Mouse (Mus musculus): ENCODE results near the gene Tmem176b. TPM values are rescaled to one million over a fixed set of nuclear protein-coding genes. Genes with fewer than 3 reads are reported as not detected.

Gene Tmem176b
- polyA plus RNA-seq, 1 experiment from 2014 or later = 496 TPM

DNA sequence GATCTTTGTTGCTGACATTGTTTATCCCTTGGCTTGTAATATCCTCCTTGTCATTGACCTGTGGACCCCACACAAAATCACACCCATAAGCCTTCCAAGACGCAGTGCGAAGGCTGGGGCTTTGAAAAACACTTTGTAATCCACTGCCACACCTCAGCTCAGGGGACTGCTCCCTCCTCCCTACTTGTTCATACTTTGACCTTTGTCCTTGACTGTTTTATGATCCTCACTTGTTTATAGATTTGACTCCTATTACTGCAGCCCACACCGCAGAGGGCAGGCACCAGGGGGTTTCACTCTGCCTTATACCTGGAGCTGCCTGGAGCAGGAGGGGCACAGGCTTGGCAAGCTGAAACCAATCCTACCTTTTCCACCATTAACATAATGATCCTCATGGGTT lies 23.4 kb upstream of the Tmem176b start:
- H3K4me1 ChIP-seq (ENCODE audit: insufficient read depth, low read length) = peaks cover 15% of the 10 kb centered on the region; the same call in 1 of the 2 replicates
- no peak overlapping the region for H3K4me3 ChIP-seq (ENCODE audit: low read length)
- no peak for ATAC-seq (ENCODE audit: low FRiP score, low TSS enrichment)
- H3K36me3 ChIP-seq (ENCODE audit: insufficient read depth, low read length) = no peaks in the 10 kb centered on the region
- no peaks in the 10 kb centered on the region for H3K9me3 ChIP-seq (ENCODE audit: low read length)
- H3K9ac ChIP-seq (replicated peaks; ENCODE audit: low read length) = no peak overlapping the region
- H3K27me3 ChIP-seq (ENCODE audit: insufficient read depth, low read length) = no peaks in the 10 kb centered on the region
- H3K4me2 ChIP-seq (replicated peaks; ENCODE audit: low read depth, low read length) = no peak overlapping the region
- H3K27ac ChIP-seq (ENCODE audit: low read length) = peak overlapping the region; percentile 94
- WGBS = 30% methylated on average over 3 of the region's 3 CpGs

DNA sequence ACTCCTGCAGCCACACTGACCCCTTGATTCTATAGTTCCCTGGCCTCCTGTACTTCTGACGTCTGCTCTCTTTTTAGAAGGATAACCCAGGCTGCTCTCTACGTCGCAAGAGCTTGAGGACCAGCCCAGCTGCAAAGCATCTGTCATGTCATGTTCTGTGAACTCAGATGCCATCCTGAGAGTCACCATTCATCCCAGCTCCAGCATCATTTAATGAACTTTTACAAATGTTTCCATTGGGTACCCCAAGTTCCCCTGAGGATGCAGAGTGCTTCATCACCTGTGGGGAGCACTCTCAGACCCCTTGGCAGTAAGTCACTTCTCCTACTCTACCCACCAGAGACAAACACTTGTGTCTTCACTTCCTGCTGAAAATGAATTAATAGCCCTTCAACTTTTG lies 22.9 kb upstream of the Tmem176b start:
- no peak for ATAC-seq (ENCODE audit: low FRiP score, low TSS enrichment)
- WGBS = 43% methylated on average over 3 of the region's 3 CpGs
- Histone ChIP-seq H3K9me3 (ENCODE audit: low read length) (no peaks in the 10 kb centered on the region), H3K36me3 (ENCODE audit: insufficient read depth, low read length) (no peaks in the 10 kb centered on the region), H3K27ac (ENCODE audit: low read length) (peak overlapping the region; percentile 94; the same call in 1 of the 2 replicates), H3K9ac (replicated peaks; ENCODE audit: low read length) (no peak overlapping the region), H3K4me1 (ENCODE audit: insufficient read depth, low read length) (peaks cover 15% of the 10 kb centered on the region; the same call in 1 of the 2 replicates), H3K4me2 (replicated peaks; ENCODE audit: low read depth, low read length) (no peak overlapping the region), H3K4me3 (ENCODE audit: low read length) (no peak overlapping the region), H3K27me3 (ENCODE audit: insufficient read depth, low read length) (no peaks in the 10 kb centered on the region)

DNA sequence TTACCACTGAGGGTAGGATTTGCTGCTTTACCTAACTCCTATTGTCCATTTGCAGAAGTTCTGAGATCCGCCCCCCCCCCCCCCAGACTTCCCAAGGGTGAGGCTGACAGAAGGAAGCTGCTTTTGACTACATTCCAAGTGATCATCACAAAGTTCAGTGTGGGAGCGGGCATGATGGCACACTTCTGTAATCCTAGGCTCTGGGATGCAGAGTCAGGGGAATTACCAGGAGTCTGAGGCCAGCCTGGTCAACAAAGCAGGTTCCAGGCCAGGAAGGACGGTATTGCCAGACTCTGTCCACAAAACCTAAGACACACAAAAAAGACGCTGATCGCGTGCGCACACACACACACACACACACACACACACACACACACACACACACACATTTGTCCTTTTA lies 22.2 kb upstream of the Tmem176b start:
- no peak overlapping the region for H3K4me3 ChIP-seq (ENCODE audit: low read length)
- WGBS = 91% methylated on average over 7 of the region's 7 CpGs
- no peak overlapping the region for H3K9ac ChIP-seq (replicated peaks; ENCODE audit: low read length)
- H3K36me3 ChIP-seq (ENCODE audit: insufficient read depth, low read length) = no peaks in the 10 kb centered on the region
- H3K27ac ChIP-seq (ENCODE audit: low read length) = no peak overlapping the region
- H3K4me2 ChIP-seq (replicated peaks; ENCODE audit: low read depth, low read length) = no peak overlapping the region
- ATAC-seq (ENCODE audit: low FRiP score, low TSS enrichment) = no peak
- no peaks in the 10 kb centered on the region for H3K27me3 ChIP-seq (ENCODE audit: insufficient read depth, low read length)
- no peaks in the 10 kb centered on the region for H3K9me3 ChIP-seq (ENCODE audit: low read length)
- H3K4me1 ChIP-seq (ENCODE audit: insufficient read depth, low read length) = peaks cover 15% of the 10 kb centered on the region; the same call in 1 of the 2 replicates

DNA sequence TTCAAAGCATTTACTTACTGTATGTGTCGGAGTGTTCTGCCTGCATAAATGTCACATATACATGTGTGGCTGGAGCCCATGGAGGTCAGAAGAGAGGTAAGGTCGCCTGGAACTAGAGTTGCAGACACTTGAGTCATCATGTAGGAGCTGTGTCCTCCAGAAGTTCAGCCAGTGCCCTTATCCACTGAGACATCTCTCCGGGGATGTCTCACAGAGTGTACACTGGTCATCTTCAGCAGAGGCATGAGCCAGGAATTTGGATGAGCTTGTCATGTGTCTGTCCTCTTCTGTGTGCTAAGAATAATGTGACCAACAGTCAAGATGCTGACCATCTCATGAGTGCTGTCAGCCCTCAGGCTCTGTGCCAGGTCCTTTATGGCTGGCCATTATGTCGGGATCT lies 21.5 kb upstream of the Tmem176b start:
- no peak overlapping the region for H3K4me3 ChIP-seq (ENCODE audit: low read length)
- WGBS = 79% methylated on average over 4 of the region's 4 CpGs
- no peak for ATAC-seq (ENCODE audit: low FRiP score, low TSS enrichment)

DNA sequence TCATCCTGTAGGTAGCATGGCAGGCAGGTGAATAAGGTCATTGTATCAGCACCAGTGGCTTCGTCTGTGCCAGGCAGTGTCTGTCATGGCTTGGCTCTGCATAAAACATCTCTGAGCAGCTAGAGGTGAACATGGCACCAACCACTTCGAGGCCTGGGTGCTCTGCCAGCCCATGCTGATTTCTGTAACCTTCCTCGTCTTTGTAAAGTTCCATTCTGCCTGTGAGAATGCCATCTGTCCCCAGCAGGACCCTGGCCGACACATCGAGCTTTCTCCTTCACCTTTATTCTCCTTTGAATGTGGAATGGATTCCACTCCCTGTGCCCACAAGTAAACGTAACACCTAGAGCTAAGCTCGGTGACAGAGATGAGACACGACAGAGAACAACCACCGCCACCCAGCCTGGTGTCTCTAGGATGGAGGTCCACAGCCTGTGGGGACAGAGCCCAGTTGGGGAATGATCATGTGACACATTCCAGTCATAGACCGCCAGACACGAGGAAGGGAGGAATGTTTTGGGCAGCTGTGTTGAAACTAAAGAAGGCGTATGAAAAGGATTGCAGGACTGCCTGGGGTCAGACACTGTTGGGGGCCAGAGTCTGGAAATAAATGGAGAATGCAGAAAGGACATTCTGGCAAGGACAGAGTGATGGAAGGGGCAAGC lies 20.5 kb upstream of the Tmem176b start:
- H3K4me3 ChIP-seq (ENCODE audit: low read length) = no peak overlapping the region

More for the DNA sequence above, 21.5 kb upstream of the Tmem176b start:
- Histone ChIP-seq H3K4me1 (ENCODE audit: insufficient read depth, low read length) (peaks cover 19% of the 10 kb centered on the region; the same call in 1 of the 2 replicates), H3K9ac (replicated peaks; ENCODE audit: low read length) (no peak overlapping the region), H3K27ac (ENCODE audit: low read length) (no peak overlapping the region), H3K4me2 (replicated peaks; ENCODE audit: low read depth, low read length) (no peak overlapping the region), H3K9me3 (ENCODE audit: low read length) (no peaks in the 10 kb centered on the region), H3K36me3 (ENCODE audit: insufficient read depth, low read length) (no peaks in the 10 kb centered on the region), H3K27me3 (ENCODE audit: insufficient read depth, low read length) (no peaks in the 10 kb centered on the region)

DNA sequence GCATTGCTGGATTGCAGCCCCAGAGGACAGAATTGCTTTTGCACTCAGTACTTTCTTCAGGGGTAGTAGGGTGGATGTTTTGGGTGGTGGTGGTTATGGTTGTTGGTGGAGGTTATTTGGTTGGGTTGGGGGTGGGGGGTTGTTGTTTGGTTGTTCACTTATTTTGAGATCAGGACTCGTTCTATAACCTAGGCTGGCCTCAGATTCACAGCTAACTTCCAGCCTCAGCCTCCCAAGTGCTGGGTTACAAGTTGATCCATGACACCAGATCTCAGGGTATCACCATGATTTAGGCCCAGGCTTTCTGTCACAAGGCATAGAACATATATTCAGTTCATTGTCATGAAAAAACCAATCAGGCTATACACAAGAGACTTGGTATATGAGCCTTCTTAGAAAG lies 19.6 kb upstream of the Tmem176b start:
- no peak overlapping the region for H3K9ac ChIP-seq (replicated peaks; ENCODE audit: low read length)

More for the DNA sequence above, 20.5 kb upstream of the Tmem176b start:
- no peaks in the 10 kb centered on the region for H3K9me3 ChIP-seq (ENCODE audit: low read length)
- peak; percentile 33; the same call in 1 of the 2 replicates for ATAC-seq (ENCODE audit: low FRiP score, low TSS enrichment)
- H3K27me3 ChIP-seq (ENCODE audit: insufficient read depth, low read length) = no peaks in the 10 kb centered on the region
- H3K4me1 ChIP-seq (ENCODE audit: insufficient read depth, low read length) = peaks cover 18% of the 10 kb centered on the region; the same call in 1 of the 2 replicates
- H3K36me3 ChIP-seq (ENCODE audit: insufficient read depth, low read length) = no peaks in the 10 kb centered on the region
- WGBS = 65% methylated on average over 12 of the region's 12 CpGs
- H3K4me2 ChIP-seq (replicated peaks; ENCODE audit: low read depth, low read length) = no peak overlapping the region
- peak overlapping the region; percentile 6; the same call in 1 of the 2 replicates for H3K27ac ChIP-seq (ENCODE audit: low read length)
- H3K9ac ChIP-seq (replicated peaks; ENCODE audit: low read length) = no peak overlapping the region

DNA sequence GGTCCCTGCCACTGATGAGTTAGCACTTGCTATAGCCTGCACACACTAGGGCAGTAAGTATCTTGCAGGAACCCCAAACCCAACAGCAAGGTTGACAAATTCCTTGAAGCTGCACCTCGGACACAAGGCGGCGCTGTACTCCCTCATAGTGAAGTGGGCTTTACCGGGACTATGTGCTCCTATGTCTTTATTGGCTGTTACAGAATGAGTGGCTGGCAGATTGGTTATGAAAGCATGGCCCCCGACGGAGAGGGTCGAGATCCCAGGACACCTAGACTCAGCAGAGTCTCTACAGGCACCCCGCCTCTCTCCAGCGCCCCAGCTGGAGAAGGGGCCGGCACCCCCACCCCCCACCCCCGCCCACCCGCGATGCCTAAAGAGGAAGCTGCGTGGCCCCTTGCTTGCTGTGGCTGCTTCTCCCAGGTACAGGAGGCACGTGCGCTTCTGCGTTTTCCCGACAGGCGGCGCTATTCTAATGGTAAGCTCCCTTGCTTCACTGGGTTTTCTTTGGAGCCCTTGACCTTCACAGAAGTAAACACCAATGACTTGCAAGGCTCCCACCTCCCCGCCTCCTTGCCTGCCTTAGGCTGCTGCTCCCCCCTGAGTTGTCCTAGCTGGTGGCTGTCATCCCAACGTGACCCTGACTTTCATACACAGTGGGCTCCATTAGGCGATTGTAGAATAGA lies 19.0 kb upstream of the Tmem176b start:
- Histone ChIP-seq H3K4me3 (ENCODE audit: low read length) (peak overlapping the region; percentile 35), H3K4me1 (ENCODE audit: insufficient read depth, low read length) (peaks cover 18% of the 10 kb centered on the region; the same call in 1 of the 2 replicates)

More for the DNA sequence above, 19.6 kb upstream of the Tmem176b start:
- Histone ChIP-seq H3K36me3 (ENCODE audit: insufficient read depth, low read length) (no peaks in the 10 kb centered on the region), H3K27ac (ENCODE audit: low read length) (no peak overlapping the region), H3K27me3 (ENCODE audit: insufficient read depth, low read length) (no peaks in the 10 kb centered on the region), H3K9me3 (ENCODE audit: low read length) (no peaks in the 10 kb centered on the region), H3K4me2 (replicated peaks; ENCODE audit: low read depth, low read length) (no peak overlapping the region), H3K4me3 (ENCODE audit: low read length) (no peak overlapping the region), H3K4me1 (ENCODE audit: insufficient read depth, low read length) (peaks cover 18% of the 10 kb centered on the region; the same call in 1 of the 2 replicates)
- WGBS = 86% methylated on average over 1 of the region's 1 CpGs
- no peak for ATAC-seq (ENCODE audit: low FRiP score, low TSS enrichment)

DNA sequence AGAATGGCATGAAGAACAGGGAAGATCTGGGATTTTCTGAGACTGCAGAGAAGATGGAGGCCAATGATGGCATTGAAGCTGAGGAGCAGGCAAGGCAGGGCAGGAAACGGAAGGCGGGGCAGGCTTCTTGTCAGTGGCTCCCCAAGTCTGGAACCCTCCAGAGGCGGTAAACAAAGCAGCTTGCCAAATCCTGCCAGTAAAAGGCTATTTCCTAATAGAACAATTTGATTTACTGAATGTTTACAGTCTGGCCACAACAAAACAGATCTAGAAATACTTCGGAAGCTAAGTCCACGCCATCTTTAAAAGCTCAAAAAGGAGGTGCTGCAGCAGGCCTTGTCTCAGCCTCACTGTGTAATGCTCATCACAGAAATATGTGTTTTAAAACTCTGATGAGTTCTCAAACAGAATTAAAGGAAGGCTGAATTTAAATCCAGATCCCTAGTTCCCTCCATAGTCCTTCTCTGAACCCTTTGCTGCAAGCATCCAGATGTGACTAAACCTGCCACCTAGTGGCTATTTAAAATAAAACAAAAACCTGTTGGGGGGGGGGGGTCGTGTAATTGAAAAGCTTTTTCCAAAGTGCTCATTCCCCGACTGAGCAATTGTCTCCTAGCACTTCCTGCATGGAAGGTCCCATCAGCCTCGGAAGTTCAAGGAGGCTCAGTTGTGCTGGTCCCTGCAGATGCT lies 16.5 kb upstream of the Tmem176b start:
- WGBS = 40% methylated on average over 8 of the region's 8 CpGs
- Histone ChIP-seq H3K4me3 (ENCODE audit: low read length) (no peak overlapping the region), H3K4me2 (replicated peaks; ENCODE audit: low read depth, low read length) (no peak overlapping the region), H3K27ac (ENCODE audit: low read length) (no peak overlapping the region), H3K36me3 (ENCODE audit: insufficient read depth, low read length) (no peaks in the 10 kb centered on the region), H3K4me1 (ENCODE audit: insufficient read depth, low read length) (peaks cover 10% of the 10 kb centered on the region; the same call in 1 of the 2 replicates), H3K9me3 (ENCODE audit: low read length) (no peaks in the 10 kb centered on the region; the same call in 1 of the 2 replicates), H3K27me3 (ENCODE audit: insufficient read depth, low read length) (no peaks in the 10 kb centered on the region), H3K9ac (replicated peaks; ENCODE audit: low read length) (no peak overlapping the region)
- ATAC-seq (ENCODE audit: low FRiP score, low TSS enrichment) = no peak

More for the DNA sequence above, 19.0 kb upstream of the Tmem176b start:
- Histone ChIP-seq H3K4me2 (replicated peaks; ENCODE audit: low read depth, low read length) (peak overlapping the region; percentile 49), H3K9me3 (ENCODE audit: low read length) (no peaks in the 10 kb centered on the region), H3K27ac (ENCODE audit: low read length) (no peak overlapping the region), H3K27me3 (ENCODE audit: insufficient read depth, low read length) (no peaks in the 10 kb centered on the region), H3K9ac (replicated peaks; ENCODE audit: low read length) (peak overlapping the region; percentile 48; the same call in 1 of the 2 replicates), H3K36me3 (ENCODE audit: insufficient read depth, low read length) (no peaks in the 10 kb centered on the region)
- ATAC-seq (ENCODE audit: low FRiP score, low TSS enrichment) = peak; percentile 80
- 13% methylated on average over 23 of the region's 23 CpGs for WGBS

DNA sequence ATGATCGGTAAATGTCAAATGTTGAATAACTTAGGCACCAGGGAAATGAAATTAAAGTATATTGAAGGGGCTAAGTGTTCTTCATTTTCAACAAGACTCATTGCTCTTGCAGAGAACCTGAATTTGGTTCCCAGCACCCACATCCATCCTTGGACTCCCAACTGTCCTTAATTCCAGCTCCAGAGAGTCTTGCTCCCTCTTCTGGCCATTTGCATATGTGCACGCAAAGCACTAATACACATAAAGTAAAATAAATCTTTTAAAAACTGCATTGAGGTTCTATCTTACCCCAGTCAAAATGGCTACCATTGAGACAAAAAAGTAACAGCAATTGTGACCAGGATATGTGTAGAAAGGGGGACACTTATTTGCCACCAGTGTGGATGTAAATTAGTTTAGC lies 12.9 kb upstream of the Tmem176b start:
- Histone ChIP-seq H3K36me3 (ENCODE audit: insufficient read depth, low read length) (no peaks in the 10 kb centered on the region), H3K4me2 (replicated peaks; ENCODE audit: low read depth, low read length) (no peak overlapping the region), H3K9me3 (ENCODE audit: low read length) (no peaks in the 10 kb centered on the region; the same call in 1 of the 2 replicates), H3K9ac (replicated peaks; ENCODE audit: low read length) (no peak overlapping the region), H3K4me1 (ENCODE audit: insufficient read depth, low read length) (peaks cover 8% of the 10 kb centered on the region; the same call in 1 of the 2 replicates), H3K27ac (ENCODE audit: low read length) (no peak overlapping the region), H3K27me3 (ENCODE audit: insufficient read depth, low read length) (no peaks in the 10 kb centered on the region), H3K4me3 (ENCODE audit: low read length) (no peak overlapping the region)
- no peak for ATAC-seq (ENCODE audit: low FRiP score, low TSS enrichment)
- WGBS = 97% methylated on average over 2 of the region's 2 CpGs
